27 mouse cellular contexts compared by ENCODE assay signal in the genomic region with DNA sequence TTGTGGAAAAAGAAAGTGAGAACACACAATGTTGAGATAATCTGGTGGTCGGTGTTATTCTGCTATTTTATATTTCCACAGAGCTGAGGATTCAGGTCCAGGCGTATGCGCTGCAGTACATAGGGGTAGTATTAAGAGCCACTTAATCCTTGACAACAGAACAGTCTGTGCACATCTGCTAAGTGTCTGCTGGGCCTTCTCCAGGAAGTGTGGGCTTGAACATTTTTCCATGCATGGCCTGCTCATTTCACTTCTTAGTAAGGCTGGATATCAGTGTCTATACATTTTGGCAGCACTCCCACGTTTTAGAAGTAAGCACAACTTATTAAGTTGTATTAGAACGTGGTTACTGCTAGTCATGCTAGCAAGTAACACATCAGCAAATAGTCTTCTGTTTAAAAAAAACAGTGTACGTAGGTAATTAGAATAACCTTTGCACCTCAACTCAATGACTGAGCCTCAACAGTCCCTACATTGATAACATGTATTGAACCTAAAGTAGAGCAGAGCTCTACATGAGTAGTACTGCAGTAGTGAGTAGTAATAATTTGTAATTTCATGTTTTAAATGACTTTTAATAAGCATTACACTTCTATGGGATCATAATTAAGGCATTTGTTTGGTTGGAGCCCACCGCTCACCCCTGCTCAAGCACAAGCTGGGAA. TPM values are rescaled to one million over a fixed set of nuclear protein-coding genes. Genes with fewer than 3 reads are reported as not detected.
DNase-seq lines count a peak whose midpoint lies in the region; ATAC-seq and TF ChIP-seq lines count a peak whose summit lies in the region.
"Had no signal": no experiment of that assay in that cellular context is flagged by ENCODE, and none has a peak within 500 bp of the region (broad histone marks: within the 10 kb centered on the region; RNA-seq: fewer than 3 reads in every experiment).

No protein-coding gene starts in this region.

- H3K27ac ChIP-seq in limb, embryonic 14.5 days (replicated peaks; ENCODE audit: low read depth, low read length), result no peak overlapping the region
- no peak overlapping the region for H3K27ac ChIP-seq in limb, embryonic 10.5 days
- no peak overlapping the region for H3K27ac ChIP-seq in intestine, embryonic 15.5 days
- H3K27ac ChIP-seq in stomach, embryonic 15.5 days, result no peak overlapping the region; the same call in 1 of the 2 replicates
- H3K27ac ChIP-seq: embryonic facial prominence, embryonic 13.5 days; gastrocnemius, adult 2 months; heart, embryonic 15.5 days; hindbrain, embryonic 15.5 days had no signal

- ATAC-seq in limb, embryonic 14.5 days (ENCODE audit: low FRiP score, low read depth), result no peak
- peak; percentile 71 for ATAC-seq in intestine, embryonic 15.5 days
- peak; percentile 64; the same call in 1 of the 2 replicates for ATAC-seq in stomach, embryonic 15.5 days (ENCODE audit: insufficient read depth, low FRiP score, low read depth)
- ATAC-seq: forebrain, embryonic 14.5 days; forebrain, postnatal 0 days; Patski had no signal

- H3K4me1 ChIP-seq in limb, embryonic 14.5 days (ENCODE audit: control insufficient read depth, insufficient read depth, low read length), result peaks cover 21% of the 10 kb centered on the region
- H3K4me1 ChIP-seq in limb, embryonic 10.5 days, result no peaks in the 10 kb centered on the region
- H3K4me1 ChIP-seq in intestine, embryonic 15.5 days (replicated peaks), result 0 out of 2 replicates have a peak, but pooled peaks cover 3% of the 10 kb centered on the region
- 0 out of 2 replicates have a peak, but pooled peaks cover 4% of the 10 kb centered on the region for H3K4me1 ChIP-seq in stomach, embryonic 15.5 days
- H3K4me1 ChIP-seq: hindbrain, embryonic 15.5 days had no signal

- no peak overlapping the region for H3K9ac ChIP-seq in limb, embryonic 14.5 days (ENCODE audit: low read depth, low read length, severe bottlenecking)
- H3K9ac ChIP-seq in intestine, embryonic 15.5 days, result no peak overlapping the region
- no peak overlapping the region for H3K9ac ChIP-seq in stomach, embryonic 15.5 days
- H3K9ac ChIP-seq: embryonic facial prominence, embryonic 13.5 days; forebrain, postnatal 0 days; heart, embryonic 12.5 days; heart, embryonic 15.5 days; hindbrain, embryonic 15.5 days had no signal

- no peaks in the 10 kb centered on the region for H3K36me3 ChIP-seq in limb, embryonic 14.5 days (ENCODE audit: control insufficient read depth, insufficient read depth, low read length)
- H3K36me3 ChIP-seq in limb, embryonic 10.5 days, result peaks cover 5% of the 10 kb centered on the region; the same call in 1 of the 2 replicates
- no peaks in the 10 kb centered on the region for H3K36me3 ChIP-seq in intestine, embryonic 15.5 days
- no peaks in the 10 kb centered on the region for H3K36me3 ChIP-seq in stomach, embryonic 15.5 days
- H3K36me3 ChIP-seq: embryonic facial prominence, embryonic 13.5 days; heart, embryonic 12.5 days; heart, embryonic 15.5 days; hindbrain, embryonic 15.5 days had no signal

- no peak for TF ChIP-seq POLR2A in limb, embryonic 14.5 days (IDR thresholded peaks at IDR 0.05; ENCODE audit: borderline replicate concordance, extremely low read depth, insufficient read depth, insufficient read length)

- H3K9me3 ChIP-seq in limb, embryonic 14.5 days (ENCODE audit: control insufficient read depth, low read length), result no peaks in the 10 kb centered on the region
- H3K9me3 ChIP-seq in limb, embryonic 10.5 days (replicated peaks), result no peaks in the 10 kb centered on the region
- no peaks in the 10 kb centered on the region for H3K9me3 ChIP-seq in intestine, embryonic 15.5 days
- H3K9me3 ChIP-seq in stomach, embryonic 15.5 days, result no peaks in the 10 kb centered on the region
- H3K9me3 ChIP-seq: embryonic facial prominence, embryonic 13.5 days; G1E; heart, embryonic 12.5 days; heart, embryonic 15.5 days; hindbrain, embryonic 15.5 days had no signal

- no peak overlapping the region for H3K4me2 ChIP-seq in limb, embryonic 14.5 days (replicated peaks; ENCODE audit: low read depth, low read length, severe bottlenecking)
- no peak overlapping the region for H3K4me2 ChIP-seq in intestine, embryonic 15.5 days (replicated peaks)
- no peak overlapping the region for H3K4me2 ChIP-seq in stomach, embryonic 15.5 days
- H3K4me2 ChIP-seq: embryonic facial prominence, embryonic 13.5 days; heart, embryonic 12.5 days; heart, embryonic 15.5 days; hindbrain, embryonic 15.5 days had no signal

- no peak overlapping the region for H3K4me3 ChIP-seq in limb, embryonic 14.5 days (replicated peaks; ENCODE audit: low read length)
- H3K4me3 ChIP-seq in limb, embryonic 10.5 days, result no peak overlapping the region
- no peak overlapping the region for H3K4me3 ChIP-seq in intestine, embryonic 15.5 days (replicated peaks)
- no peak overlapping the region for H3K4me3 ChIP-seq in stomach, embryonic 15.5 days (replicated peaks)
- H3K4me3 ChIP-seq: embryonic facial prominence, embryonic 13.5 days; gastrocnemius, adult 2 months; heart, embryonic 12.5 days; heart, embryonic 15.5 days; hindbrain, embryonic 15.5 days had no signal

- H3K27me3 ChIP-seq in limb, embryonic 14.5 days (ENCODE audit: control insufficient read depth, insufficient read depth, low read length), result no peaks in the 10 kb centered on the region
- no peaks in the 10 kb centered on the region for H3K27me3 ChIP-seq in limb, embryonic 10.5 days (ENCODE audit: low read depth, poor library complexity, severe bottlenecking)
- no peaks in the 10 kb centered on the region for H3K27me3 ChIP-seq in intestine, embryonic 15.5 days (replicated peaks)
- H3K27me3 ChIP-seq in stomach, embryonic 15.5 days (replicated peaks), result no peaks in the 10 kb centered on the region
- H3K27me3 ChIP-seq: CH12.LX; embryonic facial prominence, embryonic 13.5 days; heart, embryonic 12.5 days; heart, embryonic 15.5 days; hindbrain, embryonic 15.5 days; Patski had no signal

- WGBS in limb, embryonic 14.5 days, result 73% methylated on average over 7 of the region's 7 CpGs
- 95% methylated on average over 7 of the region's 7 CpGs for WGBS in limb, embryonic 10.5 days
- 66% methylated on average over 7 of the region's 7 CpGs for WGBS in intestine, embryonic 15.5 days
- 62% methylated on average over 7 of the region's 7 CpGs for WGBS in stomach, embryonic 15.5 days

- peak; percentile 52 for DNase-seq in limb, embryonic 14.5 days (ENCODE audit: low spot score)
- no peak for DNase-seq in limb, embryonic 10.5 days (ENCODE audit: low spot score)
- DNase-seq in brain, adult 2 months (ENCODE audit: low read depth, low spot score), result peak; percentile 10
- DNase-seq in adrenal gland, adult (ENCODE audit: inconsistent age in 2 of 2, low spot score in 1 of 2), result no peak
- no peak for DNase-seq in heart, adult 11 months
- DNase-seq: adrenal gland, adult 2 months; adrenal gland, postnatal 14 days; B cell, adult 2 months; cerebellum, adult 11-12 months; cerebellum, adult 9-11 months; cerebellum, postnatal 25 days; forebrain, postnatal 0 days; gastrocnemius, adult 2 months; gastrocnemius, postnatal 14 days; heart, adult 18-20 months; heart, postnatal 10 days; heart, postnatal 4 days had no signal

RNA-seq across cellular contexts. Expression of a gene that starts 14.8 kb away (rescaled TPM):
- polyA plus RNA-seq in limb, embryonic 14.5 days (2012; rRNA removed), result 4.4 TPM in 2 replicates
- 4.9 and 5.3 TPM in 2 replicates for polyA plus RNA-seq in limb, embryonic 14.5 days (2014; fragmentation: Nextera tagmentation; extraction: Ambion mirVana)
- 6.9 and 8.1 TPM in 2 replicates for polyA plus RNA-seq in limb, embryonic 10.5 days (2016; fragmentation: Nextera tagmentation; extraction: Ambion mirVana)
- 9.7 and 10.4 TPM in 2 replicates for polyA plus RNA-seq in intestine, embryonic 15.5 days (2015; fragmentation: Nextera tagmentation; extraction: Ambion mirVana)
- polyA plus RNA-seq in stomach, embryonic 15.5 days (2015; fragmentation: Nextera tagmentation; extraction: Ambion mirVana), result 8.8 and 9.0 TPM in 2 replicates

RNA-seq across cellular contexts. Expression of a gene that starts 15.1 kb away (rescaled TPM):
- 0.09 TPM in 2 replicates for polyA plus RNA-seq in limb, embryonic 14.5 days (2012; rRNA removed)
- 0.11 and 0.18 TPM in 2 replicates for polyA plus RNA-seq in limb, embryonic 14.5 days (2014; fragmentation: Nextera tagmentation; extraction: Ambion mirVana)
- not detected in 2 replicates for polyA plus RNA-seq in limb, embryonic 10.5 days (2016; fragmentation: Nextera tagmentation; extraction: Ambion mirVana)
- 0.24 TPM in 2 replicates for polyA plus RNA-seq in intestine, embryonic 15.5 days (2015; fragmentation: Nextera tagmentation; extraction: Ambion mirVana)
- 0.35 and 0.62 TPM in 2 replicates for polyA plus RNA-seq in stomach, embryonic 15.5 days (2015; fragmentation: Nextera tagmentation; extraction: Ambion mirVana)
- polyA plus RNA-seq: embryonic facial prominence, embryonic 13.5 days; G1E had no signal

Comparison
In these comparisons a context has a peak if more than half of its experiments do, and no peak if none do; other contexts are left out.
1. DNase-seq: peak in limb, embryonic 14.5 days (single experiment) and brain, adult 2 months (single experiment); none in limb, embryonic 10.5 days (single experiment), adrenal gland, adult (0 of 2) and heart, adult 11 months (single experiment).